Mouse (Mus musculus) large intestine, adult 2 months (tissue): ENCODE measurements around the gene Ucn. TPM values are rescaled to one million over a fixed set of nuclear protein-coding genes. Genes with fewer than 3 reads are reported as not detected.

ENCODE experiments used
- DNase-seq: peaks from one replicate; pipeline ENCODE4 v3.0.0-alpha.2; 2012; ENCODE audit warnings: low read depth, low spot score
- WGBS: fragments of 180-500 bp; shearing (Covaris S2); methylation state at CpG from one replicate; pipeline ENCODE4 v1.1.7; 2018; 5-methylcytosine and 5-hydroxymethylcytosine counted together
- polyA plus RNA-seq: library from polyadenylated mRNA; depleted of rRNA; stranded (reverse); fragments of >200 nt; gene quantifications from 2 replicates; pipeline ENCODE4 v1.2.3, GENCODE M21; 2012; rRNA removed

The Ucn gene
- polyA plus RNA-seq, 1 experiment: not detected

DNA sequence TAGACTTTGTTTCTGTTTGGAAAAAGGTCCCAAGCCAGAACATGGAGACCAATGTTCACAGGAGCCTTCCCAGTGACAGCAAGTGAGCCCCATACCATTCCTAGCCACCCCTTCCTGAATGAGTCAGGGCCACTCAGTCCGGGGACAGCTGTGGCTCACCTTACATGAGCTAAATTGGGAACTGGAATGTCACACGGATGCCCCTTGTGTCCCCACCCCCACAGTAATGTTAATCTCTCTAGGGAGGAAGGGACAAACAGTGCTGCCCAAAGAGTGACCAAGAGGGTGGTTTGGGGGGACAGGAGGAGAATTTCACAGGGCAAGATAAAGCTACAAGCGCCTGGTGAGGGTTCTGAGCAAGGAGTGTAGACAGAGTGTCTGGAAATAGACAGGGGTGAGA, 22.3 kb downstream of the Ucn start, which contains the start of gene Trim54:
Trim54 (plus strand) TSS at position 359 of the 400 bp plus-strand sequence.
- 22% methylated on average over 3 of the region's 3 CpGs for WGBS
- DNase-seq: no peak

- WGBS: 22% methylated on average over 7 of the region's 7 CpGs
- DNase-seq: no peak
Observed at GRCm38 (mm10) chr5:31110781-31111180, 27.8 kb downstream of the Ucn start.

- WGBS: 91% methylated on average over 18 of the region's 18 CpGs
- DNase-seq: no peak
Observed at GRCm38 (mm10) chr5:31108000-31108490, 30.6 kb downstream of the Ucn start, which contains the start of gene Slc30a3. Slc30a3 (minus strand) TSS chr5:31108237.

GRCm38 (mm10) chr5:31105814-31106335, 32.8 kb downstream of the Ucn start, which contains the start of gene Dnajc5g:
Dnajc5g (plus strand) TSS chr5:31106285.
- DNase-seq: no peak
- WGBS: 75% methylated on average over 9 of the region's 9 CpGs

DNA sequence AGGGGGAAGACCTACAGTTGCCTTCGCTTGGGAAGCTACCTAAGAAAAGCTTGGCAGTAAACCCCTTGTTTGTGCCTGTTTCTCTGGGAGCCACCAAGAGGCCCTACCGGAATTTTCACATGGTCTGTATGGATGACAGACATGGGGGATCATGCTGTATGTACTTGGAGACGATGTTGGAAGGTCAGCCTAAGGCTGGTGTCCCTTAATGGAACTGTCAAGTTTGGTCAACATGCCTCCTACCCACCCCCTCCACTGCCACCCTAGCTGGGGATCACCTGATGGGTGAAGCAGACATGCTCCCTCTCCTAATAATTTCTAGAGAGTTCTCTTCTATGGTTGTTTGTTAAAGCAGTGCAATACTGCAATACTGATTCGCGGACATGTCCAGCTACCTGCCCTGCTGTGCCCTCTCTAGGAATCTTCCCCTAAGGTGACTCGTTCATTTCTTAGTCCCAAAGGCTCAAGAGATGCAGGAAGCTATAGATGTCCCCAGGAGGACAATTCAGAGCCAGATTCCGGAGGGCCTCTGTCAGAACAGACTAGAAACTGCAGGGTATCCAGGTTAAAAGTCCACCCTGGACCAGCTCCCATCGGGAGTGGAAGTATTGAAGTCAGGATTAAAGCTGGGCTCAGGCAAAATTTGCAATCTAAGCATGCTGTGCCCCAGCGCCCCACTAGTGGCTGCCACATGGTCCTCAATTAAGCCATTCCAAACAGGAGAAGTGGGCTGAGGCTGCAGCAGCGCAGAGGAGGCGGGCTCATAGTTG, 42.7 kb downstream of the Ucn start:
- 27% methylated on average over 11 of the region's 11 CpGs for WGBS
- no peak for DNase-seq

GRCm38 (mm10) chr5:31094799-31095691, 43.6 kb downstream of the Ucn start:
- under 1% methylated on average over 59 of the region's 59 CpGs for WGBS
- DNase-seq: no peak

DNA sequence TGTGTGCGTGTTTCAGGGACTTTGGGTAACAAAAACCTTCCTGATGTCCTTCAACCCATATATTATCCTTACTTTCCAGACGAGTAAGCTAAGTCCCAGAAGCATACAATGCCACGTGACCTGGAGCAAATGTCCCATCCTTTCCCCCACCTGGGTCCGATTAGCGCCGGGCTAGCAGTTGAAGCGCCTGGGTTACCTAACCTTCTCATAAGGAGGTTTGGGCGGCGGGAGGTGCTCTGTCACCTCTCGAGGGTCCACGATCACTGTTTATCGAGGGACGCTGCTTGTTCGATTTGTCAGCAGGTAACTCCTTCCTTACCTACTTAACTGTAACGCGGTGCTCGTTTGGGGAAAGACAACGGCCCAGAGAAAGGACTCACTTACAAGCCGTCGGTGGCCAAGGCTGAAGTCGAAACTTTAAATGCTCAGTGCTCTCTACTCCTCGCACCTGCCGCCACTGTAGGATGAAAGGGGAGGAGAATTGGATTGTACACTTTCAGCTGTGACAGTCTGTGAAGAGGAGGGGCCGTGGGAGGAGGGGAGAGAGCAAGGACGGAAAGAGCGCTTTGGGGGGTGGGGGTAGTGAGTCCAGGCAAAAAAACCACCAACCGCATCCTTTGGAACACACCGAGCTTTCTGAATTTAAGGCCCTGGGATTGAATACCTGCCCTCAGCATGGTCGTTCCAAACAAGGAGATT, 44.4 kb downstream of the Ucn start:
- 2% methylated on average over 29 of the region's 29 CpGs for WGBS
- no peak for DNase-seq

DNA sequence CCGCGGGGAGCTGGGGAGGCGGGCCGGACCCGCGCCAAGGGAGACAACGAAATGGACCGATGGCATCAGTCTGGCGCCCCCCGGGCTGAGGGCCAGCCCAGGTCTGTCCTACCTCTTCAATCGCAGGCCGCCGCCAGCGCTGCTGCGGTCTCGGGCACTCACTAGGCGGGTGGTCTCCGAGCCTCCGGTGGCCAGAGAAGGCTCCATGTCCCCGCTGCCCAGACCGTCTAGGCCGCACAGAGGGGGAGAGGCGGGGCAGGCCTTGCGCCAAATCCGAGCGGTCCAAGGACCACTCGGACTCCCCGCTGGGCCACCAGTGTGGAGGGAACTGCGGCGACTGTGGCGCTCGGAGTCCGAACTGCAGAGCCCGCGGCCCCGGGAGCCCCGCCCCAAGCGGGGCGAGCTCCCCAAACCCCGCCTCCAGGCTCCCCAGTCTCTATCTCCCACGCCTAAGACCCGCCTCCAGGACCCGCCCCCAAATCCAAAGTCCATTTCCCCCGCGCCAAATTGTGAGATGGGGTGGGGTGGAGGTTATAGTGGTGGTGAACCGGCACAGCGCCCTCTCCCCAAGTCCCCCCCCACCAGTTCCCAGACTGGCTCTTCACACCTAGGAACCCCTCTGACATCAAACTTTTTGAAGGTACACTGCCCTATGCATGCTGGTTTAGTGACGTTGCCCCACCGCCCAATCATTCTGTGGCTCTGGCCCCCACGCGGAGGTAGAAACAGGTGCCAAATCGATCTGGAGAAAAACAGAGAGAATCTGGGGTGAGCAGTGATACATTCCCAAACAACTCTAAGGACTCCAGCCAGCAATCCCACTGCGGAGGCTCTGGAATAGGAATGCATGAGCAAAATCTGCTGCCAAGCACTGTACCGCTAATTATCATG, 45.2 kb downstream of the Ucn start:
- 1% methylated on average over 53 of the region's 54 CpGs for WGBS
- DNase-seq: no peak

- DNase-seq: no peak
- WGBS: 6% methylated on average over 46 of the region's 53 CpGs
Observed at GRCm38 (mm10) chr5:31092231-31092975, 46.2 kb downstream of the Ucn start.

Other genes starting within 250 kb of the Ucn start
- gene Ost4, start 231.0 kb downstream of the Ucn start, polyA plus RNA-seq: 317 and 323 TPM in 2 replicates
- gene Emilin1, start 225.4 kb downstream of the Ucn start, polyA plus RNA-seq: 46.7 and 48.6 TPM in 2 replicates
- 189 and 395 TPM in 2 replicates for gene Khk, start 217.4 kb downstream of the Ucn start, polyA plus RNA-seq
- gene Cgref1, start 193.2 kb downstream of the Ucn start, polyA plus RNA-seq: 111 and 239 TPM in 2 replicates
- gene Preb, start 178.5 kb downstream of the Ucn start, polyA plus RNA-seq: 386 and 408 TPM in 2 replicates
- gene Tcf23, start 170.2 kb downstream of the Ucn start, polyA plus RNA-seq: 0.33 and 0.62 TPM in 2 replicates
- gene Atraid, start 90.5 kb downstream of the Ucn start, polyA plus RNA-seq: 92.9 and 98.2 TPM in 2 replicates
- gene Slc5a6, start 89.9 kb downstream of the Ucn start, polyA plus RNA-seq: 73.4 and 107 TPM in 2 replicates
- gene Cad, start 84.0 kb downstream of the Ucn start, polyA plus RNA-seq: 15.1 and 21.2 TPM in 2 replicates
- not detected in 2 replicates for gene Dnajc5g, start 32.5 kb downstream of the Ucn start, polyA plus RNA-seq
- 0.14 and 0.16 TPM in 2 replicates for gene Slc30a3, start 30.6 kb downstream of the Ucn start, polyA plus RNA-seq
- 0.05 TPM in 1 of 2 replicates, not detected in the other for gene Trim54, start 22.1 kb downstream of the Ucn start, polyA plus RNA-seq
- gene Mpv17, start 15.4 kb upstream of the Ucn start, polyA plus RNA-seq: 46.8 and 47.5 TPM in 2 replicates
- 0.38 and 0.71 TPM in 2 replicates for gene Gm29609, start 41.1 kb upstream of the Ucn start, polyA plus RNA-seq
- 46.9 and 53.6 TPM in 2 replicates for gene Gtf3c2, start 41.3 kb upstream of the Ucn start, polyA plus RNA-seq
- 73.2 and 81.2 TPM in 2 replicates for gene Snx17, start 54.4 kb upstream of the Ucn start, polyA plus RNA-seq
- gene Eif2b4, start 54.6 kb upstream of the Ucn start, polyA plus RNA-seq: 51.0 and 54.4 TPM in 2 replicates
- 35.0 and 46.0 TPM in 2 replicates for gene Zfp513, start 63.5 kb upstream of the Ucn start, polyA plus RNA-seq
- 47.4 and 58.8 TPM in 2 replicates for gene Ppm1g, start 81.9 kb upstream of the Ucn start, polyA plus RNA-seq
- gene Nrbp1, start 102.0 kb upstream of the Ucn start, polyA plus RNA-seq: 143 and 149 TPM in 2 replicates
- gene Gm9970, start 102.4 kb upstream of the Ucn start, polyA plus RNA-seq: not detected in 2 replicates
- gene Krtcap3, start 112.9 kb upstream of the Ucn start, polyA plus RNA-seq: 186 and 200 TPM in 2 replicates
- gene Ift172, start 152.3 kb upstream of the Ucn start, polyA plus RNA-seq: 26.5 and 33.0 TPM in 2 replicates
- gene Fndc4, start 157.3 kb upstream of the Ucn start, polyA plus RNA-seq: 1.8 and 2.6 TPM in 2 replicates
- gene Gckr, start 158.6 kb upstream of the Ucn start, polyA plus RNA-seq: 0.15 and 0.26 TPM in 2 replicates